Mouse (Mus musculus) testis, adult 2 months (tissue): ENCODE measurements at regions not wholly inside any gene's neighbourhood (a gene's known extent, or its start where the extent isn't known, plus 50 kb on each side); places are given as distances from the start of the nearest gene placed in this dataset.

ENCODE experiments used
- H3K27ac ChIP-seq: fragments of 200-500 bp; 2 replicates; pipeline ENCODE4 v1.5.1; 2012; ENCODE audit warnings: low read depth, low read length; ENCODE audit not compliant: control insufficient read depth, insufficient read depth
- H3K27me3 ChIP-seq: fragments of 200-500 bp; 2 replicates; pipeline ENCODE4 v1.6.1; 2012; ENCODE audit warnings: mild to moderate bottlenecking, low read length, moderate library complexity; ENCODE audit not compliant: control insufficient read depth, insufficient read depth
- H3K36me3 ChIP-seq: fragments of 200-500 bp; 2 replicates; pipeline ENCODE4 v1.6.1; 2012; ENCODE audit warnings: mild to moderate bottlenecking, low read length; ENCODE audit not compliant: control insufficient read depth, insufficient read depth
- H3K4me1 ChIP-seq: fragments of 200-500 bp; 2 replicates; pipeline ENCODE4 v1.6.1; 2012; ENCODE audit warnings: low read length; ENCODE audit not compliant: control insufficient read depth, insufficient read depth
- H3K4me3 ChIP-seq: fragments of 200-500 bp; 2 replicates; pipeline ENCODE4 v1.5.1; 2012; ENCODE audit warnings: low read depth, mild to moderate bottlenecking, low read length, moderate library complexity, mixed read lengths; ENCODE audit not compliant: control insufficient read depth
- CTCF ChIP-seq: fragments of 200-500 bp; IDR thresholded peaks from 2 replicates; pipeline ENCODE4 v1.5.1; 2012; ENCODE audit warnings: low read depth, mild to moderate bottlenecking, inconsistent platforms, low read length, moderate library complexity; ENCODE audit not compliant: control insufficient read depth, insufficient read depth, insufficient replicate concordance
- POLR2A ChIP-seq: fragments of 200-500 bp; IDR thresholded peaks from 2 replicates; pipeline ENCODE4 v1.6.1; 2012; ENCODE audit warnings: low read depth, mild to moderate bottlenecking, inconsistent platforms, low read length, moderate library complexity; ENCODE audit not compliant: control insufficient read depth

DNA sequence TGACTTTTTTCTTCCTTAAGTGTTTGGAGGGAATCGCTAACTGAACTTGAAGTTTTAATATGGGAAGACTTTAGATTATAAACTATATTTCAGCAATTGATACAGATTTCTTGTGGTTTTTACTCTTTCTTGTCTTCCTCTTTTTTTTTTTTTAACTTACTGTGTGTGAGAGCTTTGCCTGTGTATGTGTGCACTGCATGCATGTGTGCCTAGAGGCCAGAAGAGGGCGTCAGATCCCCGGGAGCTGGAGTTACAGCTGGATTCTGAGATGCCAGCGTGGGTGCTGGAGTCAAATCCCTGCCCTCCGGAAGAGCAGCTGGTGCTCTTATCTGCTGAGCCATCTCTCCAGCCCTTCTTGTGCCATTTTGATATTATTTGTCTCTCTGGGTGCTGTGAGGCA, 129.6 kb downstream of the Trim33 start:
- Histone ChIP-seq H3K4me1 (no peaks in the 10 kb centered on the region), H3K27ac (no peak overlapping the region), H3K4me3 (no peak overlapping the region), H3K27me3 (no peaks in the 10 kb centered on the region), H3K36me3 (no peaks in the 10 kb centered on the region)
- TF ChIP-seq CTCF (no peak), POLR2A (no peak)

- no peak overlapping the region for H3K27ac ChIP-seq
- no peaks in the 10 kb centered on the region for H3K36me3 ChIP-seq
- TF ChIP-seq CTCF (no peak), POLR2A (no peak)
- no peaks in the 10 kb centered on the region for H3K4me1 ChIP-seq
- H3K4me3 ChIP-seq: no peak overlapping the region
- no peaks in the 10 kb centered on the region for H3K27me3 ChIP-seq
Observed at GRCm38 (mm10) chr3:103412247-103412646, 133.2 kb downstream of the Trim33 start.

DNA sequence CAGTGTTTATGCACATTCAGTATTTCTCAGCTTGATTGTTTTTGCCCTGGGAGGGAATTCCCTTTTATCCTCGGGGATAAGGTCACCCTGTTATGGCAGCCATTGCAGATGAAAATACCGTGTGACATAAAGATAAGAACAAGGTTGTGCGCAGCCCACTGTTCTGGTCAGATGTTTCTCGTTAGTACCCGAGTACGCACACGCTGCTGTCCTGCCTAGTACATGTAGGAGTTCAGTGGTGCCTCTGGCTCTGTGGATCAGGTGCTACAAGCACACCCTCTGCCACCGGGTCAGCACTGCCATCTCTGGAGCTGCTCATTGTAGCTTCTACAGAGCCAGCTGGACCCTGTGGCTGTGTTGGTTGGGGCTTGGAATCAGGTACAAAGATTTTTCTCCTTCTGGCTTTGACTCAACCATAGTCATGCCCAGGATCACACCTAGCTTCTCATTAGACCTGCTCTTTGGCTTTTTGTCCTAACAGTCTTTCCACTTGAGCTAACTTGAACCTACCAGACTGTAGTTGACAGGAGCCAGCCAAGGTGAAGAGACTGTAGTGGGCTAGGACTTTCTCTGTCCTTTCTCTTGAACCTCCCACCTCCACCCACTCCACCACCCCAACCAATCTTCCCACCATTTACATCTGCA, 136.1 kb downstream of the Trim33 start:
- H3K27me3 ChIP-seq: no peaks in the 10 kb centered on the region
- H3K4me1 ChIP-seq: no peaks in the 10 kb centered on the region
- H3K4me3 ChIP-seq: no peak overlapping the region
- TF ChIP-seq CTCF (no peak), POLR2A (no peak)
- no peaks in the 10 kb centered on the region for H3K36me3 ChIP-seq
- no peak overlapping the region for H3K27ac ChIP-seq

- H3K36me3 ChIP-seq: no peaks in the 10 kb centered on the region
- no peak overlapping the region for H3K27ac ChIP-seq
- no peaks in the 10 kb centered on the region for H3K27me3 ChIP-seq
- no peak overlapping the region for H3K4me3 ChIP-seq
- TF ChIP-seq POLR2A: no peak
- no peak for TF ChIP-seq CTCF
- H3K4me1 ChIP-seq: no peaks in the 10 kb centered on the region
Observed at GRCm38 (mm10) chr3:103416296-103416695, 137.2 kb downstream of the Trim33 start.

- Histone ChIP-seq H3K4me3 (no peak overlapping the region), H3K27me3 (no peaks in the 10 kb centered on the region), H3K27ac (no peak overlapping the region), H3K4me1 (no peaks in the 10 kb centered on the region), H3K36me3 (no peaks in the 10 kb centered on the region)
- no peak for TF ChIP-seq CTCF
- no peak for TF ChIP-seq POLR2A
Observed at GRCm38 (mm10) chr3:103417781-103418180, 138.7 kb downstream of the Trim33 start.

- no peak overlapping the region for H3K4me3 ChIP-seq
- no peaks in the 10 kb centered on the region for H3K36me3 ChIP-seq
- H3K27me3 ChIP-seq: no peaks in the 10 kb centered on the region
- no peak for TF ChIP-seq CTCF
- no peak for TF ChIP-seq POLR2A
- no peaks in the 10 kb centered on the region for H3K4me1 ChIP-seq
- H3K27ac ChIP-seq: no peak overlapping the region
Observed at GRCm38 (mm10) chr3:103419761-103420620, 140.9 kb downstream of the Trim33 start.

DNA sequence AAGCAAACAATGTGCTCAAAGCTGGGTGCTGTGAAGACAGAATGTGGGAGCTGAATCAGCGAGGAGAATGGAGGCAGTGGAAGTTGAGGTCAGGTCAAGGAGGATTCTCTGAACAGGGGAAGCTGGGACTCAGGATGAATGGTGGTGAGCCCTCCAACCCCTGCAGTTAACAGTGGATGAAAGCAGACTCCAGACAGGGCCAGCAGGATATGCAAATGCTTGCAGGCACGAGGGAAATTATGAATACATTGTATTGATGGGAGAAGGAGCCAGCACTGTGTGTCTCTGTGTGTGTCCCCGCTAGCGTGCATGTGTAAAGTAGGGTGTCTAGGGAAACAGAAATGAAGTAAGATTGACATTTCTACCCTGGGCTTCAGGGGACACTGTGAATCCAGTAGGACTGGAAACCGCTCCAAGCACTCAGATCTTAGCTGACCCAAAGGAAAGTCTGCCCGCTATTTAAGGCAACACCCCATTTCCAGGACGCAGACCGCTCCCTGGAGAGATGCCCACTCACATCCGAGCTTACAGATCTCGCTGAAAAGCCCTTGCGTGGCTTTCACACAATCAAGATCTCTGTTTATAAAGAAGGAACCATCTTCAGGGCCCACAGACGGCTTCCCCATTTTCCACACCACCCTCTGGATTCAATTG, 141.7 kb downstream of the Trim33 start:
- Histone ChIP-seq H3K36me3 (no peaks in the 10 kb centered on the region), H3K4me3 (no peak overlapping the region), H3K27me3 (no peaks in the 10 kb centered on the region), H3K27ac (no peak overlapping the region), H3K4me1 (no peaks in the 10 kb centered on the region)
- TF ChIP-seq POLR2A (no peak), CTCF (no peak)
